In the genomic region with DNA sequence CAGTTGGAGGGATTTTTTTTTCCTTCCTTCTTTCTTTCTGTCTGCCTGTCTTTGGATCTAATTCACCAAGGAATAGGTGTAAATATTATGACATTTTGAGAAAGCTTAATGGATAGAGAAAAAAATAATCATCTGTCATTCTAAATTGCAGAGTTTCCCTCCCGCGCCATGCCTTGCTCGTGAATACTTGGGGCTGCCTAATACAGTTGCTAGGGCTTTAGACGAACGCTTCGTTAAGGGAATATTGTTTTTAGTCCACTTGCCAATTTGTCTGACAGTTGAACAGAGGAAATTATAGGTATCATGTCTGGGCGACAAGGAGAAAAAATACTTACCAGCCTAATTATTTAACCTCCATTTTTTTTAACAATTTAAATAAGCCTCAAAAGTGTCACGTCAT, we compare ENCODE assay signal across 9 mouse cellular contexts. TPM values are rescaled to one million over a fixed set of nuclear protein-coding genes. Genes with fewer than 3 reads are reported as not detected.
DNase-seq lines count a peak whose midpoint lies in the region; ATAC-seq and TF ChIP-seq lines count a peak whose summit lies in the region.
"Had no signal": no experiment of that assay in that cellular context is flagged by ENCODE, and none has a peak within 500 bp of the region (broad histone marks: within the 10 kb centered on the region; RNA-seq: fewer than 3 reads in every experiment).

No protein-coding gene starts in this region.

- no peak for ATAC-seq in forebrain, embryonic 11.5 days (replicated peaks; ENCODE audit: low FRiP score)
- ATAC-seq in limb, embryonic 12.5 days (ENCODE audit: insufficient number of reproducible peaks, insufficient read depth, low FRiP score, low TSS enrichment, low read depth), result no peak
- 0 out of 2 replicates have a peak, but pooled peaks have one; percentile 9 for ATAC-seq in neural tube, embryonic 13.5 days (ENCODE audit: low read depth)

- peak overlapping the region; percentile 70 for H3K4me3 ChIP-seq in layer of hippocampus, adult 2 months
- H3K4me3 ChIP-seq in forebrain, embryonic 11.5 days (ENCODE audit: low read depth, low read length), result peak overlapping the region; percentile 55
- H3K4me3 ChIP-seq in limb, embryonic 12.5 days (replicated peaks), result peak overlapping the region; percentile 52
- H3K4me3 ChIP-seq in neural tube, embryonic 13.5 days, result peak overlapping the region; percentile 64

- peaks cover 2% of the 10 kb centered on the region; the same call in 1 of the 2 replicates for H3K4me1 ChIP-seq in forebrain, embryonic 11.5 days (replicated peaks; ENCODE audit: control insufficient read depth, insufficient read depth, low read length)
- peaks cover 34% of the 10 kb centered on the region for H3K4me1 ChIP-seq in limb, embryonic 12.5 days (replicated peaks)
- H3K4me1 ChIP-seq in neural tube, embryonic 13.5 days (replicated peaks), result peaks cover 52% of the 10 kb centered on the region

- H3K9me3 ChIP-seq in forebrain, embryonic 11.5 days (ENCODE audit: control insufficient read depth, low read length), result no peaks in the 10 kb centered on the region
- H3K9me3 ChIP-seq in limb, embryonic 12.5 days, result no peaks in the 10 kb centered on the region
- H3K9me3 ChIP-seq in neural tube, embryonic 13.5 days, result no peaks in the 10 kb centered on the region

- H3K27me3 ChIP-seq in forebrain, embryonic 11.5 days (ENCODE audit: control insufficient read depth, insufficient read depth, low read length), result peaks cover 37% of the 10 kb centered on the region
- peaks cover 46% of the 10 kb centered on the region for H3K27me3 ChIP-seq in limb, embryonic 12.5 days
- H3K27me3 ChIP-seq in neural tube, embryonic 13.5 days, result peaks cover 64% of the 10 kb centered on the region

- no peak for TF ChIP-seq CTCF in layer of hippocampus, adult 2 months (conservative IDR thresholded peaks at IDR 0.05)

- peak overlapping the region; percentile 88 for H3K4me2 ChIP-seq in forebrain, embryonic 11.5 days (ENCODE audit: low read depth, low read length, severe bottlenecking)
- H3K4me2 ChIP-seq in limb, embryonic 12.5 days, result peak overlapping the region; percentile 98
- H3K4me2 ChIP-seq in neural tube, embryonic 13.5 days, result peak overlapping the region; percentile 91

- peak overlapping the region; percentile 50 for H3K9ac ChIP-seq in forebrain, embryonic 11.5 days (ENCODE audit: low read length)
- H3K9ac ChIP-seq in limb, embryonic 12.5 days (replicated peaks), result no peak overlapping the region
- H3K9ac ChIP-seq in neural tube, embryonic 13.5 days, result peak overlapping the region; percentile 82

- 2% methylated on average over 8 of the region's 8 CpGs for WGBS in forebrain, embryonic 11.5 days
- 4% methylated on average over 8 of the region's 8 CpGs for WGBS in limb, embryonic 12.5 days
- WGBS in neural tube, embryonic 13.5 days, result 1% methylated on average over 8 of the region's 8 CpGs

- no peaks in the 10 kb centered on the region for H3K36me3 ChIP-seq in forebrain, embryonic 11.5 days (ENCODE audit: control insufficient read depth, insufficient read depth, low read length)
- H3K36me3 ChIP-seq in limb, embryonic 12.5 days, result no peaks in the 10 kb centered on the region
- no peaks in the 10 kb centered on the region for H3K36me3 ChIP-seq in neural tube, embryonic 13.5 days

- H3K27ac ChIP-seq in layer of hippocampus, adult 2 months, result peak overlapping the region; percentile 82
- H3K27ac ChIP-seq in forebrain, embryonic 11.5 days (ENCODE audit: low read depth, low read length), result no peak overlapping the region; the same call in 1 of the 2 replicates
- no peak overlapping the region for H3K27ac ChIP-seq in limb, embryonic 12.5 days
- H3K27ac ChIP-seq in neural tube, embryonic 13.5 days (replicated peaks), result peak overlapping the region; percentile 97

- no peak for DNase-seq in layer of hippocampus, adult 2 months (ENCODE audit: low spot score in 2 of 2)
- no peak for DNase-seq in layer of hippocampus, postnatal 10 days (ENCODE audit: low spot score in 2 of 2)
- DNase-seq in forebrain, embryonic 11.5 days (ENCODE audit: low spot score), result no peak
- no peak for DNase-seq in cerebellum, postnatal 10 days
- DNase-seq in thymus, adult 18-20 months, result no peak
- no peak for DNase-seq in adrenal gland, postnatal 14 days
- DNase-seq: heart, postnatal 36 days had no signal

RNA-seq across cellular contexts. Expression of gene Bdnf, which starts 4.0 kb away (rescaled TPM):
- 10 to 100 TPM; 29.6 to 31.2 TPM for total RNA-seq in layer of hippocampus, adult 2 months (2021)
- 10 to 100 TPM; 27.1 to 29.6 TPM for total RNA-seq in layer of hippocampus, postnatal 10 days (2021)
- polyA plus RNA-seq in forebrain, embryonic 11.5 days (2014; fragmentation: Nextera tagmentation; extraction: Ambion mirVana), result 0.85 and 1.1 TPM in 2 replicates
- polyA plus RNA-seq in limb, embryonic 12.5 days (2016; fragmentation: Nextera tagmentation; extraction: Ambion mirVana), result 4.5 and 5.2 TPM in 2 replicates
- 3.1 and 3.2 TPM in 2 replicates for polyA plus RNA-seq in neural tube, embryonic 13.5 days (2015; fragmentation: Nextera tagmentation; extraction: Ambion mirVana)
- total RNA-seq in adrenal gland, postnatal 14 days (2021), result 0.34 and 0.41 TPM in 2 replicates

Comparison
In these comparisons a context has a peak if more than half of its experiments do, and no peak if none do; other contexts are left out.
1. H3K27ac ChIP-seq: peak in layer of hippocampus, adult 2 months (single experiment) and neural tube, embryonic 13.5 days (single experiment); none in forebrain, embryonic 11.5 days (single experiment) and limb, embryonic 12.5 days (single experiment).
2. RNA of gene Bdnf, which starts 4.0 kb away (total RNA-seq): 29.6 to 31.2 TPM in layer of hippocampus, adult 2 months and 27.1 to 29.6 TPM in layer of hippocampus, postnatal 10 days; 0.34 to 0.41 TPM in adrenal gland, postnatal 14 days; every median in the first group is over 10 times any median in the second.
3. Peak in every context shown above with its lines, with median percentiles within 50 percentile points of each other: H3K4me3 ChIP-seq and H3K4me2 ChIP-seq.